Mouse (Mus musculus) cerebellum, adult 2 months (tissue): Measurements from ENCODE around the gene Fgf12.

ENCODE experiments used
- CTCF ChIP-seq: fragments of 200-500 bp; IDR thresholded peaks from 2 replicates; pipeline ENCODE4 v1.5.1; 2011; ENCODE audit warnings: low read depth, mild to moderate bottlenecking, control low read depth, low read length, moderate library complexity, borderline replicate concordance; ENCODE audit not compliant: insufficient read depth
- POLR2A ChIP-seq: fragments of 200-500 bp; IDR thresholded peaks from 2 replicates; pipeline ENCODE4 v1.6.1; 2011; ENCODE audit warnings: low read length, control low read depth, borderline replicate concordance; ENCODE audit not compliant: insufficient read depth

- TF ChIP-seq CTCF, result peak; percentile 21; the same call in 1 of the 2 replicates
- no peak for TF ChIP-seq POLR2A
Observed at GRCm38 (mm10) chr16:28444993-28445799, 307.7 kb downstream of the Fgf12 start.
